Comparison of ENCODE assay signal across 24 mouse cellular contexts in genomic region chr10:100746151-100746550, GRCm38 (mm10).
"Had no signal": no experiment of that assay in that cellular context is flagged by ENCODE, and none has a peak within 500 bp of the region (broad histone marks: within the 10 kb centered on the region; RNA-seq: fewer than 3 reads in every experiment).

No protein-coding gene starts in this region.

- ATAC-seq: liver, postnatal 0 days had no signal

- H3K9me3 ChIP-seq: kidney, embryonic 15.5 days; limb, embryonic 12.5 days; limb, embryonic 15.5 days; lung, embryonic 15.5 days; megakaryocyte, embryonic 14.5 days; midbrain, embryonic 10.5 days; neural tube, embryonic 12.5 days; stomach, embryonic 15.5 days had no signal

- H3K27ac ChIP-seq: kidney, embryonic 15.5 days; left cerebral cortex, adult 2 months; limb, embryonic 12.5 days; limb, embryonic 15.5 days; liver, embryonic 14.5 days; lung, embryonic 15.5 days; midbrain, embryonic 10.5 days; neural tube, embryonic 12.5 days; stomach, embryonic 15.5 days had no signal

- H3K4me3 ChIP-seq: kidney, embryonic 15.5 days; left cerebral cortex, adult 2 months; limb, embryonic 12.5 days; limb, embryonic 15.5 days; lung, embryonic 15.5 days; megakaryocyte, embryonic 14.5 days; midbrain, embryonic 10.5 days; neural tube, embryonic 12.5 days; stomach, embryonic 15.5 days had no signal

- H3K4me2 ChIP-seq: kidney, embryonic 15.5 days; limb, embryonic 12.5 days; limb, embryonic 15.5 days; liver, embryonic 11.5 days; lung, embryonic 15.5 days; neural tube, embryonic 12.5 days; stomach, embryonic 15.5 days had no signal

- H3K9ac ChIP-seq: kidney, embryonic 15.5 days; limb, embryonic 12.5 days; limb, embryonic 15.5 days; liver, embryonic 14.5 days; liver, postnatal 0 days; lung, embryonic 15.5 days; neural tube, embryonic 12.5 days; stomach, embryonic 15.5 days had no signal

- DNase-seq: kidney, adult 11 months; kidney, adult 8-10 months; kidney, postnatal 10 days; kidney, postnatal 36 days; layer of hippocampus, postnatal 36 days; liver, postnatal 0 days; lung, postnatal 10 days; lung, postnatal 36 days; midbrain, embryonic 14.5 days; right cerebral cortex, postnatal 25 days; spleen, adult 18-20 months; thymus, adult 2 months; thymus, postnatal 14 days had no signal

- H3K4me1 ChIP-seq: kidney, embryonic 15.5 days; limb, embryonic 12.5 days; limb, embryonic 15.5 days; lung, embryonic 15.5 days; neural tube, embryonic 12.5 days; stomach, embryonic 15.5 days had no signal

- H3K27me3 ChIP-seq: kidney, embryonic 15.5 days; limb, embryonic 12.5 days; limb, embryonic 15.5 days; lung, embryonic 15.5 days; megakaryocyte, embryonic 14.5 days; neural tube, embryonic 12.5 days; stomach, embryonic 15.5 days had no signal

- H3K36me3 ChIP-seq: kidney, embryonic 15.5 days; limb, embryonic 12.5 days; limb, embryonic 15.5 days; lung, embryonic 15.5 days; midbrain, embryonic 10.5 days; neural tube, embryonic 12.5 days; stomach, embryonic 15.5 days had no signal
